Mouse (Mus musculus): ENCODE results near the gene Poln.

DNA sequence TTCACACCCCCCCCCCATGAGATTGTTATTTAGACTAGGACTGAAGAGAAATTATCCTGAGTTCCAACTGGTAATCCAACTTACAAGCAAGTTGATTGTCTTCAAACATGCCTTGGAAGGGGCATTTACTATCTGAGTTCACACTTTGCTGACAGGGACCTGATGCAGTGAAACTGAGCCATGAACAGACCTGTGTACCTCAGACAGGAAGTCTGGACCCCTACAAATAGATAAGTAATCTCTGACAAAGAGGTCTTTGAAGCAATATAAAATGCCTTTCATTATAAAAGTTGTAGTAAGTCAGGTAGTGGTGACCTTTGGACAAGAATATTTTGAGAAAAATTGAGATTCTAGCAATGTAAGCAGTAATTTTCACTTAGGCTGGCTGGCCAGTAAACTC is 20.8 kb downstream of the Poln start:
- TF ChIP-seq CTCF (conservative IDR thresholded peaks at IDR 0.05; ENCODE audit: insufficient read depth, insufficient read length, low read depth, low read length), result no peak
- no peak for TF ChIP-seq POLR2A (IDR thresholded peaks at IDR 0.05; ENCODE audit: low read depth, low read length)
